Mouse (Mus musculus) T-helper 1 cell (primary cell): ENCODE measurements around the gene Drp2.

Experiments
- in situ Hi-C: fragments of 300-600 bp; cut with MboI, MseI; formaldehyde crosslinking; loops from one replicate; pipeline ENCODE4 v1.15.1; 2025; ENCODE audit warnings: high pct_unique_total_duplicates

Drp2 gene

DNA sequence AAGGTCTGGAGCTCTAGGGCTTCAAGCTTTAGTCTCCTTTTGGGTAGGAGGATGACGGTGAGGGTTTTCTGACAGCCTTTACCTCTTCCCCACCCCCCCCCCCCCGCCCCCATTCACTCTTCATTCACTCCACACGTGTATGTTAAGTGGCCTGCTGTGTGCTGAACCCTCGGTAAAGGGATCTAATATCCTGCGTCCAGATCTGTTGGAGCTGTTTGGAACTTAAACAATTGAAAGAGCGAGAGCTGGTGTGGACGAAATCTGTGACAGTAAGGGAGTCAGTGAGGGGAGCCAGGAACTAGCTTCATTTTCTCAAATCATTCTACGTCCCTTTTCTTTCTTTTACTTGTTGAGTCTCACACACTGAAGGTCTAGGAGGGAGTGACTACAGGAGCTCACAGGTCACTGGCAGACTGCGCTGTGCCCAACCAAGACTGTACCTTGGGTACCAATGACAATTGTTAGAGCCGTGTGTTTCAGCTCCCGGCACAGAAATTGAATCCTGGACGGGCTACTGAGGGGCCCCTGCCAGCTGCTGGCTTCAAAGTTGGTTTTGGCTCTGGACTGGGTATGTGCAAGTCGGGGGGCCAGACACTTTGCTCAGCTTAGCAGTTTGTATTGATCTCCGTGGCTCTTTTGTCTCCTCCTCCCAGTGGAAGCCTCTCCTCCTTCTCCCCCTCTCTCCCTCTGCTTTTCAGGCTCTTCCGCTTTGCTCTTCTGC is at the start of gene Drp2:
Gene Drp2 (plus strand): TSS at position 689 of the 721 bp plus-strand sequence.
- in situ Hi-C loops: no loop called here

DNA sequence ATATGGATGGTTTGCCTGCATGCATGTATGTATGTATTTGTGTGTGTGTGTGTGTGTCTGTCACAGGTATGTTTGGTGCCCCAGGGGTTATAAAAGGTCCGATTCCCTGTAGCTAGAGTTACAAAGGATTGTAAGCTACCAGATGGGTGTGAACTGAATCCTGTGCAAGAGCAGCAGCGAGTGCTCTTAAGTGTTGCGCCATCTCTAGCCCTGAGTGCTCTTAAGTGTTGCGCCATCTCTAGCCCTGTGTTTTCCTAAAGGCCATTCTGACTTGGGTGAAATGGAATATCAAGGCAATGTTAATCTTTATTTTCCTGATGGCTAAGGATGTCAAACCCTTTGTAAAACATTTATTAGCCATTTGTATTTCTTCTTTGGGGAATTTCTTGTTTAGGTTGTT is 45.0 kb upstream of the Drp2 start:
- in situ Hi-C loops: no loop called here

DNA sequence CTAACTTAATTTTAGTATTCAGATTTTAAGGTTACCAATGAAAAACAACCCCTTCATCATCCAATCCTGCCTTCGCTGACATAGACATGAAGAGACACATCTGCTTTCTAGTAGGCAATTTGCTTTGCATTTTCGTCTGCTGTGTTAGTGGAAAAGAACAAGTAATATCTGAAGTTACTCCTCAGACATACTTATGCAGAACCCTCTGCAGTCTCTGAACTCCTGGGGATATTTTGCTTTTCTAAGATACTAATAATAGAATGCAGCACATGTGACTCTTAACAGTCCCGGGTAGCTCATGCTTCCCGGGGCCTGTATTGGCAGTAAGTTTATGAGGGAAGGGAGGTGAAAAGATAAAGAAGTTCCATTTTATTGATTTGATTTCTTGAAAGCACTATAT is 42.2 kb upstream of the Drp2 start:
- in situ Hi-C loops: no loop called here

DNA sequence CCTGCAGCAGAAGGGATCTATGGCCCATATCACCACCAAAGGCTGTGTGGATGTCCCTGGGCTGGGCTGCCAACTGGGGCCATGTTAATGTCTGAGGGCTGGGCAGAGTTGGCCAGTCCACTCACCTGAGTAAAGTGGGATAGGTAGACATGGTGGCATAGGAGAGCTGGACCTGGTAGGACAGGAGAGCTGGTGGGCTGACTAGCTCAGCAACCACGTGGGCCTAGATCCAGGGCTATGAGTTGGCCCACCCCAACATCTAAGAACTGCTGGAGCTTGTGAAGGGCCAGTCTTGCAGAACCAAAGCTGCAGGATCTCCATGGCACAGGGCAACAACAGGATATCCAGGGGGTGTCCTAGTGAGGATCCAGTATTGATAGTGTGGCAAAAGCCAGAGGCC is 38.9 kb upstream of the Drp2 start:
- in situ Hi-C loops: no loop called here

DNA sequence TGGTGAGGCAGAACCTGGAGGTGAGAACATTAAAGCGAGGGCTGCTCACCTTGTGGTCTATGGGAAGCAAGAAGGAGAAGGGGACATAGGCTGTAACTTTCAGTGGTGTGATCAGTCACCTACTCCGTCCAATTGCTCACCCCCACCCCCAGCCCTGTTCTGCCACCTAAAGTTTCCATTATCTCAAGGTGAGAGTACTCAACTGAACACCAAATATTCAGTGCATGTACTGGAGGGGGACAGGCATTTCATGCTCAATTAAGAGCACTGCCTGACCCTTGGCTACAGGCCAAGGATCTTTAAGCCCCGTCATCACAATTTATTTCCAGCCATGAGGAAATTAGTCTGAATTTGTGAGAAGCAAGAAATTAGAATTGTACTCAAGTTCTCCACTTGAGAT is 37.8 kb upstream of the Drp2 start:
- in situ Hi-C loops: no loop called here

DNA sequence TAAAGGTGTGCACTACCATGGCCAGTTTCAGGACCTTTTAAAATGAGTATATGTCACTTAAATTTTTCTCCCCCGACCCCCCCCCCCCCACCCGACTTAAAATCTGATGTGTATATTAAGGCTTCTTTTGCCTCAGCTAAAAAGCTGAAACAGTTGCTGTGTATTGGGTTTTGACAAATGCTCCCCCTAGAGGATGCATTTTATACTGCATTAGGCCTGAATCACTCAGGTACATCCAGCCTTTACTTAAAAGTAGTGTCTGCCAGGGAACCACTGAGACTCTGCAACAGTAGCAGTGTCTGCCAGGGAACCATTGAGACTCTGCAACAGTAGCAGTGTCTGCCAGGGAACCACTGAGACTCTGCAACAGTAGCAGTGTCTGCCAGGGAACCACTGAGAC is 33.1 kb upstream of the Drp2 start:
- in situ Hi-C loops: no loop called here

DNA sequence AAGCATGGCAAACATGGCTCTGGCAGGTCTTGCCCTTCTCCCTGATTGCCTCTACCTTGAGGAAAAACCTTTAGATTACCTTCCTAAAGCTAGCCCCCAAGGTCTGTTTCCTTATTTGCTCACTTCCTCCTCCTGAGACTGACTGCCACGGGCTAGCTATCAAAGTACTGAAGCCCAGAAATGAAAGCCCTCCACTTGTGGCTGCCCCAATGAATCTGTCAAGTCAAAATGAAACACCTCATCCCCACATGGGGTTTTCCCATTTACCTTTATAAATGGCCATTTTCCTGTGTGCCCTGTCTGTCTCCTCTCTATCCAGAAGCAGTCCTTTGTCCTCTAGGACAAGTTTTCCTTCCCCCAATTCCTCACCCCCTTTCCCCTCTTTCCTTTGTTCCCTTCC is 30.2 kb upstream of the Drp2 start:
- in situ Hi-C loops: no loop called here

DNA sequence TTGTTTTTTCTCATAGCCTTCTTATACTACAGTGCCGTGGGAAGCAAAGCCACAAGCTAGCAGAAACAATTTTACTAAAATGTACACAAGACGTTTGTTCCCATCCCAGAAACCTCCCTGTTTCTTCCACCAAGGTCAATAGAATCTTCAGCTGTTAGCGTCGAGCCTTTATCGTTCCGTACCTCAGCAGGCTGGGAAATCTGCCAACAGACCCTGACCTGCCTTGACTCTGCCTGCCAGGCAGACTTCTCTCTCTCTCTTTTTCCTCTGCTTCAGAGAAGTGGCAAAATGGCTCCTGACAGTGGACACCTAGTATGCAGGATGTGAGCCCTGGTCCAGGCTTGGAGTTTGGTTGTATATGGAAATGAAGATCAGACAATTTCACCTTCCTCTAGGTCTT is 19.5 kb upstream of the Drp2 start:
- in situ Hi-C loops: no loop called here

DNA sequence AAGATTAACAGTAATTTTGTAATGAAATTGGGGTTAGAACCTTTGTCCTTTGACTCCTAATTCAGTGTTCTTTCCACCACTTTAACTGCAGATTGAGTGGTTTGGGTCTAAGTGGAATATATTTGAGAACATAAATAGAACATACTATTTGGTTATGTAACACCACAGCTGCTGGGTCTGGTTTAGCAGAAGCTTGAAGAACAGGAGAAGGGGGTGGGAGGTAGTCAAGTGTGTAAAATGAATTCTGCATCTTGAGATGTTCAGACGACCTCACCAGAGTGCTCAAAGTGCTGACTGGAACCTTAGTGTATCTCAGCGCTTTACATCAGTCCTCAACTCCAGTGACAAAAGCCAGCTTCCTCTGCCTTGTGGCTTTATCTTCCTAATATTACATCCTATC is 5.4 kb upstream of the Drp2 start:
- in situ Hi-C loops: no loop called here

DNA sequence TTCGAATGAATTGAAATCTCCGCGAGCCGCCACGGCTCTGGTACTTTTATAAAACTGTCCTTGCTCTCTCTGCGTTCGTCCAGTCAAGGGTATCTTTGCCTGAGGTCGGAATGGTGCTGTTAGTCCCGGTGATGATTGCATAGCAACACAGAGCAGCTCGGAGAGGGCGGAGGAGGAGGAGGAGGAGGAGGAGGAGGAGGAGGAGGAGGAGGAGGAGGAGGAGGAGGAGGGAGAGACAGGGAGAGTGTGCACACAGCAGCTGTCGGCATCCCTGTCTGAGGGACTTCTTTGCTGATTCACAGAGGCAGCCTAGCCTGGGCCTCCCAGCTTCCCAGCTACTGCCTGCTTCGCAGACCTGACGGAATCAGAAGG is 219 bp downstream of the Drp2 start:
- in situ Hi-C loops: no loop called here

DNA sequence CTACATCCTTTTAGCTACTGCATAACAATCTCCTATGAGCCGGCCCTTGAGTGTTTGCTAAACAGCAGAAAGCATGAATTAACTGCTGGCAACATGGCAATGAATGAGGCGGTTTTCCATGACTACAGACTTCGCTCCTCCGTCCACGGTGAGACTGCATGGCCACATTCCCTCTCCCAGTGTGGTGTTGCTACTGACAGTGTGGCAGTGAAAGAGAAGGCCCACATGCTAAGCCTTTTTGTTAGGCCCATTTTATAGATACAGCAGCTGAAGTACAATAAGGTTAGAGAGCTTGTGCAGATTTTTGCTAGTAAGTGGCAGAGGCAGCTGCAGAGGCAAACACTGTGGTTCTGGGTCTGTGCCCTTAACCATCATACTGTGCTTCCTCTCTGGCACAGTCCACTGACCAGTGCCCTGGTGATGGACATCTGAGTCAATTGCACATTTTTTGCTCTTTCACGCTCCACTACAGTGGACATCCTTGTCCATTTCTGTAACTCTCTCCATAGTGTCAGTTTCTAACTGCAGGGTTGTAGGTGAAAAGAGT is 5.1 kb downstream of the Drp2 start:
- in situ Hi-C loops: no loop called here

DNA sequence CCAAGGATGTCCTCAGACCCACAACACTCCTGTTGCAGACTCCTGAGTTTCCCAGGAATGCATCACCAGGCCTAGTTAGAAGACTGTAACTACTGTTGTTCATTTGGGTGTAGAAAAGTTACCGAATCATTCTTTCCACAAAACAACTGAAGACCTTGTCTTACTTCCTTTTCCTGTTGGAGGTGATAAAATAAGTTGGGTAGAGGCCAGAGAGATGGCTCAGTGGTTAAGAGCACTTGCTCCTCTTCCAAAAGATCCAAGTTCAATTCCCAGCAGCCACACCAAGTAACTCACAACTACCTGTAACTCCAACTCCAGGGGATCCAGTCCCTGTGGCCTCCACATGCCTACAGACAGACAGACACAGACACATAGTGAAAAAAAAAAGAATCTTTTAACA is 7.7 kb downstream of the Drp2 start:
- in situ Hi-C loops: no loop called here

DNA sequence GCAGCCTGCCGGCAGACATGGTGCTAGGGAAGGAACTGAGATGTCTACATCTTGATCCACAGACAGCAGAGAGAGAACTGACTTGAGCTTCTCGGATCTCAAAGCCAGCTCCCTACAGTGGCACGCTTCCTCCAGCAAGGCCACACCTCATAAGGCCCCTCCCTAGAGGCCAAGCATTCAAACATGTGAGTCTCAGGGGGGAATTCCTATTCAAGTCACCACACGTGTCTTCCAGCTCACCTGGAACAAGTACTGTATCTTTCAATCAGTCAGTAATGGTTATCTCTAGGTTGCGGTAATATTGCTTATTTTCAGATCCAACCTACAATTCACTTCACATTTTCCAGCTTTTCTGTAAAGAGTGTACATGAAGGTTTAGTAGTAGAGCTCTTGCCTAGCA is 15.7 kb downstream of the Drp2 start:
- in situ Hi-C loops: no loop called here

DNA sequence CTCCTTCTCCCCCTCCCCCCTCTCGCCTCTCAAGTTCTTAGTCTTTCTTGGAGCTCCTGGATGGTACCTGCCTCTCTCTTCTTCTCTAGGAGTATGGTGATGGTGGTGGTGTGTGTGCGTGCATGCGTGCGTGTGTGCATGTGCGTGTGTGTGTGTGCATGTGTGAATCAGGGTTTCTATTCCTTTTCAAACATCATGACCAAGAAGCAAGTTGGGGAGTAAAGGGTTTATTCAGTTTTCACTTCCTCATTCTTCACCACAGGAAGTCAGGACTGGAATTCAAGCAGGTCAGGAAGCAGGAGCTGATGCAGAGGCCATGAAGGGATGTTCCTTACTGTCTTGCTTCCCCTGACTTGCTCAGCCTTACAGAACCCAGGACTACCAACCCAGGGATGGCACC is 19.9 kb downstream of the Drp2 start:
- in situ Hi-C loops: no loop called here

DNA sequence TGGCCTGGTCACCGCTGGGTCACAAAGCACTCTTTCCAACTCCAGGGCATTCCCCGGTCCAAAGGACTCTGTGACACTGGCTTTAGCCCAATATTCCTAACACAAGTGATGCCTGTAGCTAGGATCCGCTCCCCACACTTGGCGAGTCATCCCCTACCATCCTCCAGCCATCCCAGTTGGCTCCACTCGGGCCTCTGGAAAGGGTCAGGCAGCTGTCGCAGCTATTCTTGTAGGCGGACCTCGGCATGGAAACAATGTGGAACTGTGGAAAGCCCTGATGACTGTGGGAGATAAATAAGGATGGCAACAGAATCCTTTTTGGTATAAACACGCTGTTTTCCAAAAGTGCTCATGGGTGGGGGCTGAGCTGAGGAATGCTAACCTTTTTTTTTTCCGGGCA is 21.4 kb downstream of the Drp2 start:
- in situ Hi-C loops: no loop called here

DNA sequence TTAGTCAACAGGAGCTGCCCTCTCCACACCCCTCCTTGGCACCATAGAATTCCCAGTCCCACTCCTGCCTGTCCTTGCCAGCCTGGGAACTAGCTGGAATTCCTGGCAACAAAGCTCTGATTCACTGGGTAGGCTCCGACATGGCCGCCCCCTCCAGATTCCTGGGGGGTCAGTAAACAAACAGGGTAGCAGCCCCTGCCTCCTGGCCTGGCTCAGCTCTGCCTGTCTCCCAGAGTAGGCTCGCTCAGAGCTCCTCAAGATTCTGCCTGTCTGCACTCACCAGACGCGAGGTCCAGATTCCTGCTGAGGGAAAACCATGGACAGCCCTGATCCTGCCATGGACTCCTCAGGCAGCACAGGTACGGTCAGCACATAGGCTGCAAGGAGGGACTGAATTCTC is 22.5 kb downstream of the Drp2 start:
- in situ Hi-C loops: no loop called here

DNA sequence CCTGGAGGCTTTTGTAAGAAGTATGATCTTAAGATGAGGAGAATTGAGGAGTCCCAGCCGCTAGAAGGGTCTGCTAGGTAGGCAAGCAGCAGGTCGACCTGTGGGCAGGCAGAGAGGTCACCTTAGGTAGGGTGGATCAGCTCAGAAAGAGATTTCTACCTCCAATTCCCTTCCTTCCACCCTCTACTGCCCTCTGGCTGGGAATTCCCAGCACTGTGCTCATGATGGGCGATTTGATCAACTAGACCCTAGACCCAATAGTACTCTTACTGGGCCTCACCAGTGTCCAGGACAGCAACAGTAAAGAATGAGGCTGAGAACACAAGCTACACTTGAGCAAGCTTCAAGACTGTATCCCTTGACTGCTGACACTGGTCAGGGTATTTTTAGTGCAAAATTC is 23.0 kb downstream of the Drp2 start:
- in situ Hi-C loops: no loop called here

DNA sequence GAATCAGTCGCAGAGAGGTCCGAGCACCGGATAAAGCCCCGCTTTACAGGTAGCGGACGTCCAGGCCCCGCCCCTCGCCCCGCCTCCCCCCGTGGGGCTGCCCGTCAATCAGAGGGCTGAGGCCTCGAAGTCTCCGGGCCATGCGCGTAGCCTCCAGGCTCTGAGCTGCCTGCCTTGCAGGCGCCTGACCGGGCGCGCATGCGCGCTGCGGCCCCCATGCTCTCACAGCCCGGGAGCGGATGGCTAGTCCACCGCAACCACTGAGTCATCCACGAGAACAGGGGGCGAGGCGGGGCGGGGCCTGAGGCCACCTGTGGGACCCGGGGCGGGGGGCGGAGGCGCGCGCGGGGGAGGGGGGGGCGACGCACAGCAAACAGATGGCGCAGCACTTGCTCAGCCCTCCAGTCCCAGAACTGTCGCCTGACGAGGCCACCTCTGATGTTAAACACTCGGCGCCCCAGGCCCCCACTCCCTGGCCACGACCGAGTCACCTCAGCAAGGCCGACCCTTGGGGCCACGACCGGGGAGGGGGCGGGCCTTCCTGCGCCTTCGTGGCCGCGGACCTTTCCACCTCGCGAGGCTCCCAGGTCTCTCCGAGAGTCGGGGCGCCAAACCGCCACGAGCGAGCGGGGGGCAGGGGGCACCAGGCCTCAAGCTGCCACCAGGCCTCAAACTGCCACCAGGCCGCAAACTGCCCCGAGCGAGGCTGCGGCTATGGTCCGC is 70.8 kb downstream of the Drp2 start:
- in situ Hi-C loops: no loop called here

DNA sequence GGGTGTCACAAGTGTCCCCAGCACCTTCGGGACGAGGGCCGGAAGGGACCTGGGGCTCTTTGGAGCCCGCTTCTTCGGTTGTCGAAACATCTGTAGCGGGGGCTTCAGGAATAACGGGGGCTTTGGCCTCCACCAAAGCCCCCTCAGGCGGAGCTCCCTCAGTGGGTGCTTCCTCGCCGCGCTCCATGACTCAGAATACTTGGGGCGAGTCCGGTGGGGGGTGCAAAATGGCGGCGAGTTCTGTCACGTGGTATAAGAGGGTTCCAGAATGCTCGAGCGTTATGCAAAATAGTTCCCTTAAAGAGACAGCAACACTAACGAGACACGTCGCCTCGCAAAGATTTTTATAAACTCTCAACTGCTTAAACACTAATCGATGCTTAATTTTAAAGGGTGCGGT is 71.9 kb downstream of the Drp2 start, which contains the start of gene Taf7l:
Gene Taf7l (minus strand): TSS at position 201 of the 400 bp plus-strand sequence.
- in situ Hi-C loops: no loop called here

DNA sequence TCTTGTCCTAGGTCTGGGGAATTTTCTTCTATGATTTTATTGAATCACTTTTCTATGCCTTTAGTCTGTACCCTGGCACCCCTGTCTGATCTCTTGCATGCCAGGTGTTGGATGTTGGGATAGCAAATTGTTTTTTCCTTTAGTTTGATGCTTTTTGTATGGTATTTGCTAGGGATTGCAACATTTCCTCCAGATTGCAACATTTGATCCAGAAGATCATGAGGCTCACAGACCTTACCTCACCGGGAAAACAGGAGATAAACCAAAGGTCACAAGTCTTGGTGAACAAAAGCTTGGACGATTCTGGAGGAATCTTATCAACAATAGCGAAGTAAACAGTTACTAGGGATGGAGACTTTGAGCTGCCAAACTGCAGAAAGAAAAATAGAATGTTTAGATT is 77.4 kb downstream of the Drp2 start:
- in situ Hi-C loops: loop anchor here (10.0 kb wide), 1 partner anchor 927 kb away; no protein-coding TSS in a partner anchor

DNA sequence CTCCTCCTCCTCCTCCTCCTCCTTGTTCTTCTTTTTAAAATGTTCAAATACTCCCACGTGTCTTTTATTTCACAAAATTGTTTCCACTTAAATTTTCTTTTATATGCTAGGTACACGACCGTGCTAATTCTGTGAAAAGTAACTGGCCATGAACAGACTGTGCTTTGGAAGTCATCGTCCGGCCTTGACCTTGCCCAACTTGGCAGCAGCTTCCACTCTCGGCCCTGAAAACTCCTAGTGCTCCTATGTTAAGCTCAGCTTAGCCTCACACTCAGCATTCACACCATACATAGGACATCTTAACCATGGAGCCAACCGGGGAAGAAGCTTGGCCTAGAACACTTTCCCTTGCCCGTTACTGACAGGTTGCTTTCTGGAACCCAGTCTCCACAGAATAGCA is 96.3 kb downstream of the Drp2 start:
- in situ Hi-C loops: no loop called here
